Mouse (Mus musculus): ENCODE results near the gene Hist2h3c1. TPM values are rescaled to one million over a fixed set of nuclear protein-coding genes. Genes with fewer than 3 reads are reported as not detected.
A peak's percentile ranks its signal among the peaks of the same experiment; 100 is the strongest.

The Hist2h3c1 gene
- polyA plus RNA-seq, 1 experiment: not detected

GRCm38 (mm10) chr3:96247356-96248140 is 1.1 kb downstream of the Hist2h3c1 start:
- H3K36me3 ChIP-seq (ENCODE audit: control insufficient read depth, insufficient read depth): no peaks in the 10 kb centered on the region
- TF ChIP-seq TCF12 (IDR thresholded peaks at IDR 0.05; ENCODE audit: insufficient read depth, poor library complexity, severe bottlenecking) (no peak), MAX (IDR thresholded peaks at IDR 0.05; ENCODE audit: low read depth) (no peak), TCF3 (IDR thresholded peaks at IDR 0.05; ENCODE audit: insufficient read length, low read depth) (no peak), POLR2A (IDR thresholded peaks at IDR 0.05; ENCODE audit: insufficient read length, low read depth) (peak; percentile 26), SRF (IDR thresholded peaks at IDR 0.05; ENCODE audit: control insufficient read depth, insufficient read length, low read depth) (no peak)
- peaks cover 5% of the 10 kb centered on the region for H3K79me2 ChIP-seq (ENCODE audit: control insufficient read depth, insufficient read depth)
- no peak overlapping the region for H3ac ChIP-seq (ENCODE audit: control insufficient read depth, insufficient read length)
- peak overlapping the region; percentile 35 for H3K4me3 ChIP-seq
- peak overlapping the region; percentile 74 for H3K4me2 ChIP-seq (ENCODE audit: low read depth)
- no peaks in the 10 kb centered on the region for H3K27me3 ChIP-seq (ENCODE audit: control insufficient read depth, insufficient read depth, insufficient read length)

- peak overlapping the region; percentile 35 for H3K4me3 ChIP-seq
- peak overlapping the region; percentile 74 for H3K4me2 ChIP-seq (ENCODE audit: low read depth)
- no peaks in the 10 kb centered on the region for H3K27me3 ChIP-seq (ENCODE audit: control insufficient read depth, insufficient read depth, insufficient read length)
- no peaks in the 10 kb centered on the region for H3K36me3 ChIP-seq (ENCODE audit: control insufficient read depth, insufficient read depth)
- H3ac ChIP-seq (ENCODE audit: control insufficient read depth, insufficient read length): no peak overlapping the region
- TF ChIP-seq TCF3 (IDR thresholded peaks at IDR 0.05; ENCODE audit: insufficient read length, low read depth) (no peak), POLR2AphosphoS2 (IDR thresholded peaks at IDR 0.05; ENCODE audit: insufficient read length, low read depth) (peak; percentile 28)
- H3K79me2 ChIP-seq (ENCODE audit: control insufficient read depth, insufficient read depth): peaks cover 5% of the 10 kb centered on the region
Measured at GRCm38 (mm10) chr3:96248141-96249033, 1.9 kb downstream of the Hist2h3c1 start.

GRCm38 (mm10) chr3:96249034-96249345 is 2.5 kb downstream of the Hist2h3c1 start:
- H3ac ChIP-seq (ENCODE audit: control insufficient read depth, insufficient read length): no peak overlapping the region
- peak overlapping the region; percentile 74 for H3K4me2 ChIP-seq (ENCODE audit: low read depth)
- peaks cover 5% of the 10 kb centered on the region for H3K79me2 ChIP-seq (ENCODE audit: control insufficient read depth, insufficient read depth)
- H3K4me3 ChIP-seq: peak overlapping the region; percentile 35
- no peaks in the 10 kb centered on the region for H3K36me3 ChIP-seq (ENCODE audit: control insufficient read depth, insufficient read depth)
- no peak for TF ChIP-seq E2F4 (IDR thresholded peaks at IDR 0.05; ENCODE audit: insufficient read depth)
- TF ChIP-seq POLR2AphosphoS2 (IDR thresholded peaks at IDR 0.05; ENCODE audit: insufficient read length, low read depth): no peak
- no peak for TF ChIP-seq MYOD1 (IDR thresholded peaks at IDR 0.05; ENCODE audit: control insufficient read depth in 1 of 3, insufficient read length in 2 of 3, low read depth in 2 of 3)
- TF ChIP-seq TCF12 (IDR thresholded peaks at IDR 0.05; ENCODE audit: insufficient read depth, poor library complexity, severe bottlenecking): no peak
- TF ChIP-seq CEBPB (IDR thresholded peaks at IDR 0.05; ENCODE audit: insufficient read depth, poor library complexity, severe bottlenecking): no peak
- no peak for TF ChIP-seq MYOG (IDR thresholded peaks at IDR 0.05; ENCODE audit: control insufficient read depth in 1 of 3, insufficient read depth in 1 of 3, insufficient read length in 2 of 3, low read depth in 2 of 3)
- TF ChIP-seq SRF (IDR thresholded peaks at IDR 0.05; ENCODE audit: control insufficient read depth, insufficient read length, low read depth): no peak
- TF ChIP-seq MAX (IDR thresholded peaks at IDR 0.05; ENCODE audit: low read depth): no peak
- TF ChIP-seq REST (IDR thresholded peaks at IDR 0.05; ENCODE audit: insufficient read depth, insufficient read length): no peak
- TF ChIP-seq USF1 (IDR thresholded peaks at IDR 0.05; ENCODE audit: low read depth): no peak
- TF ChIP-seq POLR2A (IDR thresholded peaks at IDR 0.05; ENCODE audit: insufficient read length, low read depth): no peak
- no peak for TF ChIP-seq TCF3 (IDR thresholded peaks at IDR 0.05; ENCODE audit: insufficient read length, low read depth)
- H3K27me3 ChIP-seq (ENCODE audit: control insufficient read depth, insufficient read depth, insufficient read length): no peaks in the 10 kb centered on the region

GRCm38 (mm10) chr3:96250890-96251289 is 4.4 kb downstream of the Hist2h3c1 start:
- Histone ChIP-seq H3K4me2 (ENCODE audit: low read depth) (no peak overlapping the region), H3K4me3 (no peak overlapping the region), H3ac (ENCODE audit: control insufficient read depth, insufficient read length) (no peak overlapping the region), H3K36me3 (ENCODE audit: control insufficient read depth, insufficient read depth) (no peaks in the 10 kb centered on the region), H3K27me3 (ENCODE audit: control insufficient read depth, insufficient read depth, insufficient read length) (no peaks in the 10 kb centered on the region), H3K79me2 (ENCODE audit: control insufficient read depth, insufficient read depth) (peaks cover 5% of the 10 kb centered on the region)
- no peak for TF ChIP-seq SRF (IDR thresholded peaks at IDR 0.05; ENCODE audit: control insufficient read depth, insufficient read length, low read depth)
- peak in 1 of 3 experiments; percentile 7 for TF ChIP-seq MYOD1 (IDR thresholded peaks at IDR 0.05; ENCODE audit: control insufficient read depth in 1 of 3, insufficient read length in 2 of 3, low read depth in 2 of 3)
- TF ChIP-seq TCF12 (IDR thresholded peaks at IDR 0.05; ENCODE audit: insufficient read depth, poor library complexity, severe bottlenecking): peak; percentile 19

GRCm38 (mm10) chr3:96251787-96252186 is 5.3 kb downstream of the Hist2h3c1 start:
- no peak overlapping the region for H3ac ChIP-seq (ENCODE audit: control insufficient read depth, insufficient read length)
- no peak overlapping the region for H3K4me2 ChIP-seq (ENCODE audit: low read depth)
- H3K36me3 ChIP-seq (ENCODE audit: control insufficient read depth, insufficient read depth): no peaks in the 10 kb centered on the region
- no peaks in the 10 kb centered on the region for H3K27me3 ChIP-seq (ENCODE audit: control insufficient read depth, insufficient read depth, insufficient read length)
- TF ChIP-seq TCF3 (IDR thresholded peaks at IDR 0.05; ENCODE audit: insufficient read length, low read depth) (no peak), MAX (IDR thresholded peaks at IDR 0.05; ENCODE audit: low read depth) (no peak), SRF (IDR thresholded peaks at IDR 0.05; ENCODE audit: control insufficient read depth, insufficient read length, low read depth) (no peak), MYOG (IDR thresholded peaks at IDR 0.05; ENCODE audit: control insufficient read depth in 1 of 3, insufficient read depth in 1 of 3, insufficient read length in 2 of 3, low read depth in 2 of 3) (no peak), MYOD1 (IDR thresholded peaks at IDR 0.05; ENCODE audit: control insufficient read depth in 1 of 3, insufficient read length in 2 of 3, low read depth in 2 of 3) (no peak), TCF12 (IDR thresholded peaks at IDR 0.05; ENCODE audit: insufficient read depth, poor library complexity, severe bottlenecking) (no peak), POLR2AphosphoS2 (IDR thresholded peaks at IDR 0.05; ENCODE audit: insufficient read length, low read depth) (no peak), E2F4 (IDR thresholded peaks at IDR 0.05; ENCODE audit: insufficient read depth) (no peak), USF1 (IDR thresholded peaks at IDR 0.05; ENCODE audit: low read depth) (no peak), REST (IDR thresholded peaks at IDR 0.05; ENCODE audit: insufficient read depth, insufficient read length) (no peak), CEBPB (IDR thresholded peaks at IDR 0.05; ENCODE audit: insufficient read depth, poor library complexity, severe bottlenecking) (no peak), POLR2A (IDR thresholded peaks at IDR 0.05; ENCODE audit: insufficient read length, low read depth) (no peak)
- H3K79me2 ChIP-seq (ENCODE audit: control insufficient read depth, insufficient read depth): peaks cover 5% of the 10 kb centered on the region
- H3K4me3 ChIP-seq: no peak overlapping the region

Measured in myocyte (in vitro differentiated cells).